Mouse (Mus musculus): ENCODE results near the gene Ift140.

The Ift140 gene

DNA sequence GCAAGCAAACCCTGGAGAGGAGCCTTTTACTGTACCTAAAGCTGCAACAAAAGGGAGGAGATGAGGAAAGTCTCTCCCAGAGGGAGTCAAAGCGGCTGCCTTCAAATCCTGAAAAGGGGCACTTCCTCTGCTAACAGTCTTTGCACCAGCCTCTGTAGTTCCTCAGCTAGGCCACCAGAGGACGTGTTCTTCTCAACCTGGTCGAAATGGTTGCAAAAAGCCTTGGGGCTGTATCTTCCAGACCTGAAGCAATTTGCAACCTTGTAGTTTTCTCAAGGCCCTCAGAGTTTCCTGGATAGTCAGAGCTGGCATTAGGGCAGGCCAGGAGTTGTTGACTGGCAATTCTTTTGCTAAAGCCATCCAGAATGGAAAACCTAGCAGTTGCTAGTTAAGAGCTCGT lies 101.4 kb downstream of the Ift140 start:
- WGBS, result 30% methylated on average over 4 of the region's 4 CpGs

DNA sequence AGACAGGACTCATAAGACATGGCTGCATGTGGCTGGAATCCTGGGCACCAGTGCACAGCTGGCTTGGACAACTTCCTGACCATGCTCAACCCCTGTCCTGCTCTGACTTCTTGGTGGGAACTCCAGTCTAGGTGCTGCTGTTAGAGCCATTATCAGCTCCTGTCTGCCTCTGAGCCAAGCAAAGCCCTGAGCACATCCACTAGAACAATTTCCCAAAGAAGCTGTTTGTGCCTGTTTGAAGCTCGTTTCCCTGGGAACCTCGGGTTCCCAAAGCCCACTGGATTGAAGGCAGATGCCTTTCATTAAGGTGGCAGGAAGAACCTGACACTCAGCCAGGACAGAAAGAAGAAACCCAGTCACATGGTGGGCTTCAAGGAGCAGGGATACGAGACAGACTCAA lies 104.5 kb downstream of the Ift140 start, which contains the start of gene Ptx4:
Gene Ptx4, plus strand, starts transcription at position 355 of the 400 bp plus-strand sequence.
- 41% methylated on average over 3 of the region's 3 CpGs for WGBS

DNA sequence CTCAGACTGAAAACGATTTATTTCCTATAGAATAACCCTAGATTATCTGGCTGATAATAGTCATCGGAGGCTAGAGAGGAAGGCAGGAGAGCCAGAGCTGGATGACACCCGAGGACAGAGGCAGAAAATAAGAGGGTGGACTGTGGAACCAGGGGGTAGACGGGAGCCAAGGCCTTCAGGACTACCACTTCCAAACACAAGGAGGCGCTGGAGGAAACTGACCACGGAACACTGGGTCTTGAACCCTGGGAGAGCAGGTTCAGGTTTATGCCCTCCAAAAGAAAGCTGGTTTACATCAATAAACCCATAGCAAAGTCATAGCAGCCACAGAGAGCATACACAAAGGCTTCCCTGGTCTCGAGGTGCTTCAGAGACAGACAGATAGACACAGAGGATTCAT lies 108.1 kb downstream of the Ift140 start:
- WGBS, result 45% methylated on average over 7 of the region's 7 CpGs

DNA sequence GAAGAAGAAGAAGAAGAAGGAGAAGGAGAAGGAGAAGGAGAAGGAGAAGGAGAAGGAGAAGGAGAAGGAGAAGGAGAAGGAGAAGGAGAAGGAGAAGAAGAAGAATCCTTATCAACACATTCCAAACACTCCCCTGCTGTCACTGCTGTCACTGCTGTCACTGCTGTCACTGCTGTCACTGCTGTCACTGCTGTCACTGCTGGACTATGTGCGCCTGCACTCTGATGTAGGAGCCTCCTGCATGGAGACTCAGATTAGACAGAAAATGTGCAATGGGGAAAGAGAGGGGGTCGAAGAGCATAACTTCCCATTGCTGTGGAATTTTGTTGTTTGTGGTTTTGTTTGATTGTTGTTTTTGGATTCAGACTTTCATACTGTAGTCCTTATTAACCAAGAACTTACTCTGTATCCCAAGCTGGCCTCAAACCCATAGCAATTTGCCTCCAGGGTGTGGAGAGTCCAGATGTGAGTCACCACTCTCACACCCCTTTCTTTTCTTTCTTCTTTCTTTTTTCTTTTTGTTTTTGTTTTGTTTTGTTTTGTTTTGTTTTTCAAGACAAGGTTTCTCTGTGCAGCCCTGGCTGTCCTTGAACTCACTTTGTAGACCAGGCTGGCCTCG lies 109.7 kb downstream of the Ift140 start:
- WGBS, result 74% methylated on average over 3 of the region's 3 CpGs

DNA sequence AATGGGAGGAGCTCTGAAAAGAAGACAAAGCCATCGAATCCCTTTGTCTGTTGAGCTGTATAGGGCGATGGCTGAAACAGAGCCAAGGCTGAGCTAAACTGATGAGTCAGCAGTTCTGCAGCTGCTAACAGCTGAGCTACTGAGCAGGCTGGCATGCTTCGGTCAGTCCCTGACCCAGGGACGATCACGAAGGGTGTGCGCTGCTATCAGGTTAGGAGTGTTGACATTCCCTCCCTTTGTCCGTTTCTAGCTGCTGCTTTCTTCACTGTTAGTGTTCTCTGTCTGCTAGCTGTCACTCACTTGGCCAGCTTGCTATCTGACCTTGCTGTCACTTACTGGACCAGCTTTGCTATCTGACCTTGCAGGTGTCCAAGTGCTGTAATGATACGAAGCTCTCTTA lies 111.2 kb downstream of the Ift140 start:
- WGBS, result 54% methylated on average over 8 of the region's 8 CpGs

DNA sequence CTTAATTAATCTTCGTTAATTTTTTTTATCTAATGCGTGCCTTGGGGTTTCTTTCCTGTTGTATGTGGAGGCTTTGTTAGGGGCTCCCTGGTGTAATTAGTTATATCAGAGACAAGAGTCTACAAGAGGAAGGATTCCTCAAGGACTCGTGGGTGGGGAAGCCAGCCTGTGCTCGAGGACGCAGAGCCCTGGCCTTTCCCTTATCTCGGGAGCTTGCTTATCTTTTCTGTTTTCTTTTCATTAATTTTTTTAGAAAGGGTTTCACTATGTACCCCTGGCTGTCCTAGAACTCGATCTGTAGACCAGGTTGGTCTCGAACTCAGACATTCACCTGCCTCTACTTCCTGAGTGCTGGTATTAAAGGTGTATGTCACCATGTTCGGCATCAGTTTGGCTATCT lies 111.8 kb downstream of the Ift140 start:
- 75% methylated on average over 9 of the region's 9 CpGs for WGBS

DNA sequence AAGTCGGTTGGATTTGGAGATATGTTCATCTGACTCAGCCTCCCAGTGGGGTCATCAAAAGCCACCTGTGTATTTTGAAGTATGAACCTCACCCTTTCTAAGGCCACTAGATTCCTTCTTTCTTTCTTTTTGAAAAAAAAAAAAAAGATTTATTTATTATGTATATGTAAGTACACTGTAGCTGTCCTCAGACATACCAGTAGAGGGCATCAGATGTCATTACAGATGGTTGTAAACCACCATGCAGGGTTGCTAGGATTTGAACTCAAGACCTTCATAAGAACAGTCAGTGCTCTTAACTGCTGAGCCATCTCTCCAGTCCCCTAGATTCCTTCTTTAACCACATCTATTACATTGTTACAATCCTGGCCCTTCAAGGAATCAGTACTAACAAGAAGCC lies 114.2 kb downstream of the Ift140 start:
- 91% methylated on average over 1 of the region's 1 CpGs for WGBS

DNA sequence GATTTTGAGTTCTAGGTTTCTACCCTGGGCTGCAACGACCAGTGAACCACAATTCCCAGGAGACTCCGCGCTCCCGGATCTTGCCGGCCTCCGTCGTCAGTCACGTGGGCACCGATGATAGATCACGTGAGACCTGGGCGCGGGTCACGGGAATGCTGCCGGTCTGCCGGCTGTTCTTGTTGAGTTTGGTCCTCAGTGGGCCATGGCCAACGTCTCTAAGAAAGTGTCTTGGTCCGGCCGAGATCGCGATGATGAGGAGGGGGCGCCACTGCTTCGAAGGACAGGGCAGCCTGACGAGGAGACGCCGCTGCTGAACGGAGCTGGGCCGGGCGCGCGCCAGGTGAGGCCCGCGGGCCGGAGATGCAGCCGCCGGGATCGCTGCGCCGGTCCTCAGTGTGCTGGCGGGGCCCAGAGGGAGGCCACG lies 117.4 kb downstream of the Ift140 start, which contains the start of gene Clcn7:
Gene Clcn7, plus strand, starts transcription at position 117 of the 424 bp plus-strand sequence.
- under 1% methylated on average over 40 of the region's 40 CpGs for WGBS

DNA sequence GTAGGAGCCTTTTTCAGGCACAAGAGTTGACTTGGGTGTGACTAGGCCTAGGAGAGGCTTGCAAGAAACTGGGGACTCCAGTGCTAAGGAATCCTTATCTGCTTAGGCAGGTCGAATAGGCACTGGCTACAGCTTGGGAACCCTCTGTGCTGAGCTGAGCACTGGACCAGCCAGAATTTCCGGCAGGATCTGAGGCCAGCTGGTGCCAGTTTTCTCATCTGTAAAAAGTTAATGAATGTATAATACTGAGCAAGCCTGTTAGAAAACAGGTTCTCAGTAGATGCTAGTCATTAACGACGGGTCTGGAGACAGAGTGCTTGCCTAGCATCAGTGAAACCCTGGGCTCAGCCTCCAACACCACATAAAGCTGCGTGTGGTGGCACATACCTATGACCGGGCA lies 119.7 kb downstream of the Ift140 start:
- WGBS, result 80% methylated on average over 6 of the region's 6 CpGs

DNA sequence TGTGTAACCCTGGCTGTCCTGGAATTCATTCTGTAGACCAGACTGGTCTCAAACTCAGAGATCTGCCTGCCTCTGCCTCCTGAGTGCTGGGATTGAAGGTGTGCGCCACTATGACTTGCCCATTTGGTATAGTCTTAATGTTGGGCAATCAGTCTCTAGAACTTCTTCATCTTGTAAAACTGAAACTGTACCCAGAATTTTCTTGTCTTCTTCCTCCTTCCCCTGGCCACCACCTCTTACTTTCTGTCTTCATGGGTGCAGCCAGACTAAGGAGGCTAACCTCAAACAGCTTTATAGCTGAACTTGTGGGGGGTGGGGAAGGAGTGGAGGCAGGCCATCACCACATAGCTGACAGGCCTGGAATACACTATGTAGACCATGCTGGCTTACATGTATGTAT lies 122.9 kb downstream of the Ift140 start:
- WGBS, result 96% methylated on average over 1 of the region's 1 CpGs

DNA sequence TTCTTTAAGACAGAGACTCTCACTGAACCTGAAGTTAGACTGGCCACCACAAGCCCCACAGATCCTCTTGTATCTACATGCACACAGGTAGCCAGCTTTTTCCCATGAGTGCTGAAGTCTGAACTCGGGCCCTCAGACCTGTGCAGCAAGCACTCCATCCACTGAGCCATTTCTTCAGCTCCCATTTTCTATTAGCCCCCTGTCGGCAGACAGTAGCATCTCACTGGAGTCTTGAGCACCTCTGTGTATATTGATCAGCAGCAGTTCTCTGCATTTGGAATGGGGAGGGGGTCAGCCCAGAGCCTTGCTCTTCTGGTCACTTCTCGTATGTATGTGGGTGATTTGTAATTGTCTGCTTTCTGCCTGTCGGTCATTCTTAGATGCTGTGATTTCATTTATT lies 124.1 kb downstream of the Ift140 start:
- 59% methylated on average over 4 of the region's 4 CpGs for WGBS
